Mouse (Mus musculus) lung, adult 2 months (tissue): ENCODE measurements around the gene Olfml2a. TPM values are rescaled to one million over a fixed set of nuclear protein-coding genes. Genes with fewer than 3 reads are reported as not detected.

Experiments used
- DNase-seq: peaks from one replicate; pipeline ENCODE4 v3.0.0; 2022
- H3K4me1 ChIP-seq: fragments of 200-500 bp; 2 replicates; pipeline ENCODE4 v1.6.1; 2011; ENCODE audit warnings: low read length; ENCODE audit not compliant: control insufficient read depth, insufficient read depth
- H3K4me3 ChIP-seq: fragments of 200-500 bp; replicated peaks from 2 replicates; pipeline ENCODE3; 2011; ENCODE audit warnings: low read depth, mild to moderate bottlenecking, control low read depth, low read length; ENCODE audit errors: extremely low read depth
- CTCF ChIP-seq: fragments of 200-500 bp; IDR thresholded peaks from 2 replicates; pipeline ENCODE4 v1.5.1; 2011; ENCODE audit warnings: mild to moderate bottlenecking, low read length, control low read depth; ENCODE audit not compliant: insufficient read depth
- POLR2A ChIP-seq: fragments of 200-500 bp; IDR thresholded peaks from 2 replicates; pipeline ENCODE4 v1.6.1; 2011; ENCODE audit warnings: low read depth, mild to moderate bottlenecking, control low read depth, low read length, borderline replicate concordance; ENCODE audit errors: extremely low read depth
- WGBS: fragments of 180-500 bp; shearing (Covaris S2); methylation state at CpG from one replicate; pipeline ENCODE4 v1.1.7; 2018; 5-methylcytosine and 5-hydroxymethylcytosine counted together
- polyA plus RNA-seq: library from polyadenylated mRNA; depleted of rRNA; stranded (reverse); fragments of >200 nt; gene quantifications from 2 replicates; pipeline ENCODE4 v1.2.3, GENCODE M21; 2012

Olfml2a gene
- polyA plus RNA-seq, 1 experiment = 11.3 TPM

GRCm38 (mm10) chr2:38997386-38998374 is 65.9 kb downstream of the Olfml2a start, which contains the start of gene Wdr38:
Wdr38 (plus strand) TSS chr2:38997476.
- TF ChIP-seq POLR2A (0 out of 2 replicates have a peak, but pooled peaks have one; percentile 21), CTCF (peak; percentile 75)
- H3K4me1 ChIP-seq = peaks cover 3% of the 10 kb centered on the region; the same call in 1 of the 2 replicates
- 11% methylated on average over 33 of the region's 33 CpGs for WGBS

GRCm38 (mm10) chr2:38999381-38999780 is 67.6 kb downstream of the Olfml2a start:
- TF ChIP-seq POLR2A = no peak
- TF ChIP-seq CTCF = no peak
- no peak for DNase-seq
- Histone ChIP-seq H3K4me3 (no peak overlapping the region), H3K4me1 (peaks cover 13% of the 10 kb centered on the region)
- 43% methylated on average over 4 of the region's 4 CpGs for WGBS

More at GRCm38 (mm10) chr2:38997386-38998374, 65.9 kb downstream of the Olfml2a start, which contains the start of gene Wdr38:
- DNase-seq = peak; percentile 88
- peak within 1 kb of the TSS; percentile 73 for H3K4me3 ChIP-seq

- Histone ChIP-seq H3K4me1 (peaks cover 14% of the 10 kb centered on the region), H3K4me3 (no peak overlapping the region)
- whole genome bisulfite sequencing = 59% methylated on average over 8 of the region's 8 CpGs
- no peak for DNase-seq
- TF ChIP-seq POLR2A (no peak), CTCF (no peak)
These were observed 68.3 kb downstream of the Olfml2a start for GRCm38 (mm10) chr2:38999910-39000586.

GRCm38 (mm10) chr2:39000587-39000919 is 68.8 kb downstream of the Olfml2a start:
- Histone ChIP-seq H3K4me1 (peaks cover 14% of the 10 kb centered on the region), H3K4me3 (no peak overlapping the region)
- DNase-seq = no peak
- TF ChIP-seq POLR2A = no peak
- WGBS = 77% methylated on average over 4 of the region's 4 CpGs

- no peak for DNase-seq
- peaks cover 18% of the 10 kb centered on the region for H3K4me1 ChIP-seq
- no peak overlapping the region for H3K4me3 ChIP-seq
- TF ChIP-seq CTCF = no peak
- no peak for TF ChIP-seq POLR2A
- WGBS = 76% methylated on average over 3 of the region's 3 CpGs
These were observed 70.1 kb downstream of the Olfml2a start for GRCm38 (mm10) chr2:39001866-39002265.

GRCm38 (mm10) chr2:39003106-39003505 is 71.3 kb downstream of the Olfml2a start:
- 42% methylated on average over 8 of the region's 8 CpGs for WGBS
- Histone ChIP-seq H3K4me3 (no peak overlapping the region), H3K4me1 (peaks cover 18% of the 10 kb centered on the region)
- TF ChIP-seq CTCF (no peak), POLR2A (no peak)
- DNase-seq = no peak

- DNase-seq = no peak
- H3K4me1 ChIP-seq = peaks cover 19% of the 10 kb centered on the region
- WGBS = 61% methylated on average over 5 of the region's 5 CpGs
- H3K4me3 ChIP-seq = no peak overlapping the region
- TF ChIP-seq CTCF (no peak), POLR2A (no peak)
These were observed 71.7 kb downstream of the Olfml2a start for GRCm38 (mm10) chr2:39003512-39003911.

GRCm38 (mm10) chr2:39004372-39004771 is 72.6 kb downstream of the Olfml2a start:
- peak; percentile 36 for DNase-seq
- WGBS = 0% methylated on average over 11 of the region's 11 CpGs
- Histone ChIP-seq H3K4me3 (peak overlapping the region; percentile 80), H3K4me1 (peaks cover 22% of the 10 kb centered on the region)
- no peak for TF ChIP-seq POLR2A
- no peak for TF ChIP-seq CTCF

- DNase-seq = peak; percentile 88
- TF ChIP-seq POLR2A (peak; percentile 83), CTCF (no peak)
- WGBS = under 1% methylated on average over 58 of the region's 58 CpGs
- Histone ChIP-seq H3K4me3 (peak within 1 kb of the TSS; percentile 99), H3K4me1 (peaks cover 22% of the 10 kb centered on the region)
These were observed 73.2 kb downstream of the Olfml2a start, which contains the start of gene Arpc5l for GRCm38 (mm10) chr2:39004880-39005435. Arpc5l (plus strand) TSS chr2:39005348.
